Mouse (Mus musculus) forebrain, embryonic 14.5 days (tissue): Measurements from ENCODE around the gene Scel. TPM values are rescaled to one million over a fixed set of nuclear protein-coding genes. Genes with fewer than 3 reads are reported as not detected.
A peak's percentile ranks its signal among the peaks of the same experiment; 100 is the strongest.
"Not testable (repeated sequence)": the region's sequence is repeated elsewhere in the genome, so short reads cannot be mapped to it uniquely, and the experiment has no call there.

Source experiments
- ATAC-seq: fragments of 200-750 bp; cut with Nextera tagmentation; 2 replicates; pipeline ENCODE4 v1.8.0; 2017; ENCODE audit warnings: mild to moderate bottlenecking, moderate library complexity
- DNase-seq: peaks from one replicate; pipeline ENCODE4 v3.0.0-alpha.2; 2015; ENCODE audit warnings: low spot score
- H3K27ac ChIP-seq: fragments of 300-500 bp; sonication (generic); 2 replicates; pipeline ENCODE4 v1.5.1; 2014; ENCODE audit warnings: low read depth, mild to moderate bottlenecking, control low read depth, low read length, moderate library complexity
- H3K27me3 ChIP-seq: fragments of 300-500 bp; sonication (generic); replicated peaks from 2 replicates; pipeline ENCODE4 v1.6.1; 2014; ENCODE audit warnings: low read length, control low read depth, mixed read lengths; ENCODE audit not compliant: control insufficient read depth, insufficient read depth
- H3K36me3 ChIP-seq: fragments of 300-500 bp; sonication (generic); 2 replicates; pipeline ENCODE4 v1.6.1; 2014; ENCODE audit warnings: low read length, control low read depth; ENCODE audit not compliant: control insufficient read depth, insufficient read depth
- H3K4me1 ChIP-seq: fragments of 300-500 bp; sonication (generic); 2 replicates; pipeline ENCODE4 v1.6.1; 2014; ENCODE audit warnings: antibody characterized with exemption, low read length, control low read depth; ENCODE audit not compliant: control insufficient read depth, insufficient read depth
- H3K4me2 ChIP-seq: fragments of 300-500 bp; sonication (generic); 2 replicates; pipeline ENCODE4 v1.6.1; 2014; ENCODE audit warnings: mild to moderate bottlenecking, control low read depth, low read length
- H3K4me3 ChIP-seq: fragments of 300-500 bp; sonication (generic); 2 replicates; pipeline ENCODE4 v1.5.1; 2014; ENCODE audit warnings: low read depth, low read length, control low read depth
- H3K9ac ChIP-seq: fragments of 300-500 bp; sonication (generic); 2 replicates; pipeline ENCODE4 v1.6.1; 2014; ENCODE audit warnings: mild to moderate bottlenecking, low read length, control low read depth, moderate library complexity
- H3K9me3 ChIP-seq: fragments of 300-500 bp; sonication (generic); replicated peaks from 2 replicates; pipeline ENCODE4 v1.6.1; 2016; ENCODE audit warnings: low read length, control low read depth, mixed read lengths; ENCODE audit not compliant: control insufficient read depth
- WGBS: fragments of 180-500 bp; shearing (Covaris S2); extraction: QIAGEN DNeasy Blood & Tissue Kit; methylation state at CpG from one replicate; pipeline ENCODE4 v1.1.7; 2014; 5-methylcytosine and 5-hydroxymethylcytosine counted together
- polyA plus RNA-seq: library from polyadenylated mRNA; unstranded; fragments of >200 nt; fragmentation: Nextera tagmentation; extraction: Ambion mirVana; gene quantifications from 2 replicates; pipeline ENCODE4 v1.2.1, GENCODE M21; 2014

The Scel gene
- 0.18 and 0.23 TPM in 2 replicates for polyA plus RNA-seq

DNA sequence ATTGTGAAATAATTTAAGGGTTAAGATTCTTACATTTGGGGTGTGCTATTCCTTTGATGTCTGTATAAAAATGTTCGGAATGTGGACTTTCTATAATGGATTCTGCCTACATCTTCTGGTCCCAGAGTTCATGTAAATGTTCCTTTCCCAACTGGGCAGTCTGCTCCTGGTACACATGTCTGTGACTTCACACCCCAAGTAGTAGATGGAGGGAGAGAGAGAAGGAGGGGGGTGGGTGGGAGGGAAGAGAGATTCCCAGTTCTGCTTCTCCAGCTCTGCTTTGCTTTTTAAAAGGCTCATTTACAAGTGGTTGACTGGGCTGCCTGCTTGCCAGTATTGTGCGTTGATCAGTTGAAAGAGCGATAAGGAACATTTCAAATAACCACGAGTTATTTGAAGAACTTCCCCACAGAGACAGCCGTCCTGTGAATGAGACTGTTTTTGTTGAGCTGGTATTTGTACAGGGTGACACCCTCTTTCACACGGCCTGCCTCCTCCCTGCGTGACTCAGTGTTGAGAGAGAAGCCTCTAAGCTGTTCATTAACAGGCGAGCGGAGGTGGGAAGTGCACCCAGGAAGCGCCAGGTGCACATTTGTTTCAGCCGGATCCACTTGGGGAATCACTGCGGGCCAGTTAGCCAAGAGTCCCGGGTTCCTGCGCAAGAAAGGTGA is at the start of gene Scel:
Gene Scel, plus strand, starts transcription at position 541 of the 671 bp plus-strand sequence.
- Histone ChIP-seq H3K4me2 (peak within 1 kb of the TSS; percentile 37), H3K9me3 (no peaks in the 10 kb centered on the region), H3K4me1 (peaks cover 3% of the 10 kb centered on the region; the same call in 1 of the 2 replicates), H3K9ac (0 out of 2 replicates have a peak within 1 kb of the TSS, but pooled peaks have one; percentile 5), H3K27me3 (no peaks in the 10 kb centered on the region), H3K27ac (no peak within 1 kb of the TSS), H3K4me3 (no peak within 1 kb of the TSS), H3K36me3 (no peaks in the 10 kb centered on the region)
- 10% methylated on average over 14 of the region's 14 CpGs for whole genome bisulfite sequencing
- ATAC-seq: 0 out of 2 replicates have a peak, but pooled peaks have one; percentile 48
- no peak for DNase-seq

DNA sequence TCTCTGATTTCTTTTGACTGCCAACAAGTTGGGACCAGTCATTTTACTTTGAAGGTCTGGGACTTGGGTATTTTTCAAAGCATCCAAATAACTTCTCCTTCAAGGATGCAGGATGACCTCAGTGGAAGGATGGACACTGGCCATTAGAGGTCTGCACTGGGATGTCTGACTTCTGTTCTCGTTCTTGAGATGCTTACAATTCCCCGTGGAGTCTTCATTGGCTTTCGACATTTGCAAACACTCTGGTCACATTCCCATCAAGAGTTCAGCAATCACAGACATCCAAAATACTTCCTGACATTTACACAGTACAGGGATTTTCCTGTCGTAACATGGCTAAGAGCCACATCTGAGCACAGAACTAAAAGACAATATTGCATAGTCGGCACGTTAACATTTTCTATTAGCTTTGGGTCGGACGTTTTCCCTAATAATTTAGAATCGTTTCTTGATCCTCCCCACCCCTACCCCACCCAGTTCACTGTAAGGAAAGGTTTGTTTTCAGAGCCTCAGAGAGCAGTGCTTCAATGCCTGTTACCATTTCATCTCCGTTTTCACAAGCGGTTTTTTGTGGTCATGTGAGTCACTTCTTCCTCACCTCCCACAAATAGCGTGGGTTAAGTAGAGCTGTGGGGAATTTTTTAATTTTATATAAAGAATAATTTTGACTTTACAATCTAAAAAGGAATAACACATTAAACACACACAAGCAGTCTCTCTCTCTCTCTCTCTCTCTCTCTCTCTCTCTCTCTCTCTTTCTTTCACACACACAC is 44.3 kb upstream of the Scel start:
- no peak overlapping the region for H3K27ac ChIP-seq
- no peaks in the 10 kb centered on the region for H3K27me3 ChIP-seq
- peaks cover 6% of the 10 kb centered on the region; the same call in 1 of the 2 replicates for H3K4me1 ChIP-seq
- WGBS: 91% methylated on average over 12 of the region's 12 CpGs
- no peaks in the 10 kb centered on the region for H3K36me3 ChIP-seq
- no peaks in the 10 kb centered on the region for H3K9me3 ChIP-seq
- no peak overlapping the region for H3K4me2 ChIP-seq
- no peak overlapping the region for H3K4me3 ChIP-seq
- no peak for ATAC-seq
- H3K9ac ChIP-seq: no peak overlapping the region
- DNase-seq: no peak

DNA sequence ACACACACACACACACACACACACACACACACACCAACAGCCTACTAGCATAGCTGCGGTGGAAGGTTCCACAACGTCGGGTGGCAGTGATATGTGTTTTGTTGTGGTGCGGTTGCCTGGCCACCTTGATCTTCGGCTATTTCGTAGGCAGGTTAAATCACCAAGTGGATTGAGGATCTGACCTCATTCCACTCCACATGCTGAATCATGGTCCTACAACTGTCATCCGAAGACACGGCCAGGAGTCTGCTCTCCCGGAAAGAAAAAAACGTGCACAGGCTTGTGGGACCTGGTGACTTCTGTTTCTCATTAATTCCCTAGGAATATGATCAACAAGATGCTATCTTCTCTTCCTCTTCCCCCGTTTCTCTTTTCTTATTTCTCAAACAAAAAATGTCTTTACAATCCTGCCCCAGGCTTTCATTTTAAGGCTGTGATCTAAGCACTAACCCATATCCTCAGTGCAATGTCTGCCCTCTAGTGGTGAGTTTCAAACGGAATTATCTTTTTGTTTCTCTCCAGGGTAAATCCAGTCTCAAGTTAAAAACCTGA is 43.6 kb upstream of the Scel start:
- Histone ChIP-seq H3K9me3 (no peaks in the 10 kb centered on the region), H3K27me3 (no peaks in the 10 kb centered on the region), H3K27ac (no peak overlapping the region), H3K4me1 (peaks cover 6% of the 10 kb centered on the region; the same call in 1 of the 2 replicates), H3K9ac (no peak overlapping the region), H3K36me3 (no peaks in the 10 kb centered on the region), H3K4me2 (no peak overlapping the region), H3K4me3 (no peak overlapping the region)
- ATAC-seq: peak; percentile 78
- 67% methylated on average over 12 of the region's 12 CpGs for WGBS
- peak; percentile 92 for DNase-seq

DNA sequence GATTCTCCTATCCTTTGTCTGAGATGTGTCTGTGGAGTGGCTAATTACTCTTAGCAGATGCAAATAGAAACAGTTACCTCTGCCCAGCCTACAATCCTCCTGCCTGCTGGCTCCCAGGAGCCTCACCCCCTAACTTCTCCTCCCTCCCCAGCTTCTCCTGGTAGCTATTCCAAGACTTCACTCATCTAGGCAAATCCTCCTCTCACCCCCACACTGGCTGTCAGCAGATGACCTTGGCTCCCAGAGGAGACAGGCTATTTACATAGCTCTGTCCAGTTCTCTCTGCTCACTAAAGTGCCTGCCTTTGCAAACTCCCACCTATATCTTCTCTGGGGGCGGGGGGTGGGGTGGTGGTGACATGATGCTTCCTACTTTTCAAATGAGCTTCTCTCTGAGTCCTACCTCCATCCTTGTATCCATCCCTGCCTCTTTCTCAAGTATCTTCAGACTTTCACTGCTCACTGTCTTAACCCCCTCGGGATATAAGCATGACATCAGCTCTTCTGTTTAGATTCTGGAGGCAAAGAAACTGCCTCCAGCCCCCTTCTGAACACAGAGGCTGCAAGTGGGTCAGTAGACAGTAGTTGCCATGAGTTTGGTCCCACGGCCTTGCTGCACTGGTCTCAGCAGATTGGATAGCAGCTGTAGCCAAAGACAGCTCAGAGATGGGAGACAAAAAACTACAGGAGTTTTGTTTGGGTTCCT is 41.9 kb upstream of the Scel start:
- Histone ChIP-seq H3K4me2 (no peak overlapping the region), H3K4me3 (no peak overlapping the region), H3K9me3 (no peaks in the 10 kb centered on the region), H3K27ac (no peak overlapping the region), H3K4me1 (peaks cover 6% of the 10 kb centered on the region; the same call in 1 of the 2 replicates), H3K9ac (no peak overlapping the region), H3K36me3 (no peaks in the 10 kb centered on the region), H3K27me3 (no peaks in the 10 kb centered on the region)
- DNase-seq (no peak), ATAC-seq (no peak)
- 34% methylated on average over 3 of the region's 3 CpGs for WGBS

- H3K36me3 ChIP-seq: no peaks in the 10 kb centered on the region
- WGBS: 51% methylated on average over 7 of the region's 7 CpGs
- H3K27ac ChIP-seq: no peak overlapping the region
- H3K27me3 ChIP-seq: no peaks in the 10 kb centered on the region
- peak; percentile 73 for DNase-seq
- peaks cover 6% of the 10 kb centered on the region; the same call in 1 of the 2 replicates for H3K4me1 ChIP-seq
- ATAC-seq: peak; percentile 74
- no peak overlapping the region for H3K4me2 ChIP-seq
- H3K9ac ChIP-seq: no peak overlapping the region
- H3K4me3 ChIP-seq: no peak overlapping the region
- H3K9me3 ChIP-seq: no peaks in the 10 kb centered on the region
These were observed 41.2 kb upstream of the Scel start for GRCm38 (mm10) chr14:103471806-103472553.

GRCm38 (mm10) chr14:103472554-103472905 is 40.6 kb upstream of the Scel start:
- Histone ChIP-seq H3K4me1 (peaks cover 6% of the 10 kb centered on the region; the same call in 1 of the 2 replicates), H3K4me3 (no peak overlapping the region), H3K4me2 (no peak overlapping the region), H3K9ac (no peak overlapping the region), H3K27ac (no peak overlapping the region), H3K36me3 (no peaks in the 10 kb centered on the region), H3K27me3 (no peaks in the 10 kb centered on the region), H3K9me3 (no peaks in the 10 kb centered on the region)
- DNase-seq (peak; percentile 57), ATAC-seq (peak; percentile 67)
- WGBS: 72% methylated on average over 2 of the region's 2 CpGs

DNA sequence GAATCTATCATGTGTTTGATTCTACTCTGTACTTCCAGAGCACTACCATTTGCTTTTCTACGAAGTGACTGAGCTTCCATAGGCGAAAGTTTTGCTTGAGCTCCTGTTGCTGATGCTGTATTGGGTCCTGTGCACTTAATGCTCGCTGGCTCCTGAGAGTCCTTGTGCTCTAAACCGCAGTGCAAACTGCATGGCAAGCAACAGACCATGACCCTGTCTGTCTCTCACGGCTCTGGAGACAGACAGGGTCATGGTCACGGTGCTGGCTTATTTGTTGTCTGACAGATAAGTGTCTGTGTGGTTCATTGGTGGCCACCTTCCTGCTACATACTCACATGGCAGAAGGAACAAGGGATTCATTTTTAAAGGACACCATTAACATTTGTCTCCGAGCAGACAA is 37.8 kb upstream of the Scel start:
- H3K4me3 ChIP-seq: no peak overlapping the region
- no peak overlapping the region for H3K4me2 ChIP-seq
- no peaks in the 10 kb centered on the region for H3K9me3 ChIP-seq
- 89% methylated on average over 7 of the region's 7 CpGs for WGBS
- H3K36me3 ChIP-seq: no peaks in the 10 kb centered on the region
- H3K9ac ChIP-seq: no peak overlapping the region
- H3K27ac ChIP-seq: no peak overlapping the region
- H3K27me3 ChIP-seq: no peaks in the 10 kb centered on the region
- ATAC-seq (no peak), DNase-seq (no peak)
- H3K4me1 ChIP-seq: peaks cover 6% of the 10 kb centered on the region; the same call in 1 of the 2 replicates

DNA sequence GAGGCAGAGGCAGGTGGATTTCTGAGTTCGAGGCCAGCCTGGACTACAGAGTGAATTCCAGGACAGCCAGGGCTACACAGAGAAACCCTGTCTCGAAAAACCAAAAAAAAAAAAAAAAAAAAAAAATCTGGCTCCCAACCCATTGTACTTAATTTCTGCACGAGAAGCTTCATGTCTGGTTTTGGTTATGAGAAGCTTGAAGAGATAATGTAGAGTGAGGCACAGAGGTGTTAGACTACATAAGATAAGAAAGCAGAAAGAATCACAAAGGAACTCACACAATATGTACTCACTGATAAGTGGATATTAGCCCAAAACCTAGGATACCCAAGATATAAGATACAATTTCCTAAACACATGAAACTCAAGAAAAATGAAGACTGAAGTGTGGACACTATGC is 36.9 kb upstream of the Scel start:
- not testable (repeated sequence) for H3K4me3 ChIP-seq, H3K4me1 ChIP-seq, H3K4me2 ChIP-seq, H3K27ac ChIP-seq, H3K27me3 ChIP-seq, H3K9ac ChIP-seq, H3K9me3 ChIP-seq, H3K36me3 ChIP-seq, ATAC-seq, DNase-seq
- 88% methylated on average over 3 of the region's 3 CpGs for WGBS
